Mouse (Mus musculus) skeletal muscle tissue, adult 2 months (tissue): ENCODE data around the gene Pnliprp1.
A peak's percentile ranks its signal among the peaks of the same experiment; 100 is the strongest.

Source experiments
- DNase-seq: peaks from one replicate; pipeline ENCODE4 v3.0.0-alpha.2; 2012; ENCODE audit warnings: low read depth, low spot score

The Pnliprp1 gene

DNA sequence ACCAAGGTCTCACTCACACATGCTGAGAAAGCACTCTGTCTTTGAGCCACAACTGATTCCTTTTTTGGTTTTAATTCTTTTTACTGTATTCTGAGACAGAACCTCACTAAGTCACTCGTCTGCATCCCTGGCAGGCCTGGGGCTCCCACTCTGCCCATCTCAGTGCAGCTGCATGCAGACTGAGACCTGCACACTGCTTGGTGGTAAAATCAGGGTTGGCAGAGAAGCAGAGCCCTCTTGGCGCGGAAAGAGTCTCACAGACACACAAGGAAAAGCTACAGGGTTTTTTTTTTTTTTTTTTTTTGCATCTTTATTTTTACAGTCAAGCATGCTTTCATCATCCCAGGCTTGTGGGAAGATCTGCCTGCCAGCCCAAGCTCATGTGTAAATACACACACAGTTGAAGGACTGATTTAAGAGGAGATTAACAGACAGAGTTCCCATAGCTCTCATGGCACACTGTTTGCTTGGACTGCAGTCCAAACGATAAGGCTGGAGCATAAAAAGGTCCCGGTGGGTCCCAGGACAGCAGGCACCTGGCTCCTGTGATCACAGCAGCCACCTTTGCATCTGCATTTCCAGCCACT lies at the start of gene Pnliprp1:
TSS of gene Pnliprp1 (plus strand) at position 443 of the 587 bp plus-strand sequence.
- no peak for DNase-seq

DNA sequence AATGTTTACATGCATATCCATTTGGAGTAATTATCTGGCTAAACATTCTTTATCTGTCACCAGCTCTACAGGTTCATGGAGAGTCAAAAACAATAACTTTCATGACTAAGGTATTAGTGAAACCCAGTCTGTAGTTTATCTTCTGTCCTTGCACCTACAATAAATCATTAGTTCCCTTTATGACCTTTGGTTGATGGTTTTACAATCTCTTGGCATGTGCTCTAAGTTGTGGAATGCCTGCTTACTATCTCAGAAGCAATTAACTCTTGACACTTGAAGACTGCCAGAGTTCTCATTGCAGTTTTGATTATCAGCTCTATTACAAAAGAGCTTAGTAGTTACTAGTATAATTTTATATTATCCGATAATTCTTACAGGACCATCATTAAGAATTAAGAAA lies 39.8 kb upstream of the Pnliprp1 start:
- DNase-seq: no peak

DNA sequence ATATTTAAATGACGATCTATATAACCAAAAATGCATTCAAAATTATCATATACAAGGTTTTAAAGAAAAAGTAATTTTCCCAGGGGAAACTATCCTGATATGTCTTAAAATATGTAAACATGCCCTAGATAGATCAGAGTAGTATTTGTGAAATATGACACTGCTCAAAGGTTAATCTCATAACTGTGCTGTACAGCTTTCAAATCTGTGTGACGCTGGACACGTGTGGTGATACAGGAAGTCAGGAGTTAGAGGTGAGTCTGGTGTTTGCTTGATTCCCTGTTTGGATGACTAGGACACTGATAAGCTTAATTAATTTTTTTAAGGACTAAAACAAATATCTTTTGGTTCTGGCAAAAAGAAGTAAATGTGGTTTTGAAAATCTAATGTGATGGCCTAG lies 33.4 kb upstream of the Pnliprp1 start:
- no peak for DNase-seq

DNA sequence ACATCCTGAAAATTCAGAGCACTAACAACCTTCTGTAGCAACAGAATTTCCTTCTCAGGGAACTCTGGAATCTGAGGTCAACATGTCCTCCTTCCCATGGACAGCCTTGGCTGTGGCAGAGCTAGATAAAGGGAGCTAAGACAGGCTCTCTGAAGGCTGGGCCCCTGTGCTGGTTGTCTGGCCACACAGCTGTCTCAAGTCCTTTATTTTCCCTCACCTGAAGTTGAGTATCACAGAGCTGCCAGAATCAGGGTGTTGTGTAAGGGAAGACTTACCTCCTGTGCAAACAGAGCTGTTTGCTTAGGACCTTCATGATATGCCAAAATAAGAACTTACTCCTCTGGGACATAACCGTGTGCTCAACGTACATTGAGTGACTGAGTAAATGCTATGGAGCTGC lies 32.5 kb upstream of the Pnliprp1 start:
- no peak for DNase-seq

DNA sequence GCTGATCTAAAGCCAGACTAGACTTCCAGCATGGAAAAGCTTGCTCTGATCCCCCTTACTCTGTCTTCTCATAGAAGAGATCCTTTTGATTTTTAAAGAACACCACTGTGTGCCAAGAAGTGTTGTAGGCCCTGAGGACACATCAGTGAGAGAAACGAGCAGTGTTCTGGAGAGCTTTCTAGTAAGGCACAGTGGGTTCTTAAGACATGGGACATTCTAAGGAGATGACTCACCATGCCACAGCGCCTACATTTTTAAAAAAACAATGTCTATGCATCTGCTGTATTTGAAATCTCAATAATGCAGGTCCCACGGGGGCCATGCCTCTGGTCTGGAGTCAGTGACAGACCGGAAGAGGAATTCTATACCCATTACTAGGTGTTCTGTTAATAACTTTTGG lies 24.1 kb upstream of the Pnliprp1 start:
- DNase-seq: no peak

DNA sequence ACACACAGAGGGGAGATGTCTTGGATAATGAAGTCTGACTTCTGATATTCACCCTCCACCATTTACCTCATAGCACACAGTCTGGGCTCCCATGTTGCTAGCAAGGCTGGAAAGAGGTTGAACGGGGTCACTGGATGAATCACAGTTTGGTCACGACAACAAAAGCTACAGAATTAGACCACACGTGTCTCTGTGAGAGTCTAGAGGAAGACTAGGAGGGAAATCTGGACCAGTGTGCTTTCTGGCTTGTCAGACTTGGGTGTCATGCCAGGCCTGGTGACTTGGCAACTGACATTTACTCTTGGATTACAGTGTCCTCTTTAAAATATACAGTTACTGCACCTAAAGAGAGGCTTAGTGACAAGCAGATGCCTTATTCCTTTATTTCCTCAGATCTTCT lies 20.1 kb upstream of the Pnliprp1 start:
- DNase-seq: no peak

DNA sequence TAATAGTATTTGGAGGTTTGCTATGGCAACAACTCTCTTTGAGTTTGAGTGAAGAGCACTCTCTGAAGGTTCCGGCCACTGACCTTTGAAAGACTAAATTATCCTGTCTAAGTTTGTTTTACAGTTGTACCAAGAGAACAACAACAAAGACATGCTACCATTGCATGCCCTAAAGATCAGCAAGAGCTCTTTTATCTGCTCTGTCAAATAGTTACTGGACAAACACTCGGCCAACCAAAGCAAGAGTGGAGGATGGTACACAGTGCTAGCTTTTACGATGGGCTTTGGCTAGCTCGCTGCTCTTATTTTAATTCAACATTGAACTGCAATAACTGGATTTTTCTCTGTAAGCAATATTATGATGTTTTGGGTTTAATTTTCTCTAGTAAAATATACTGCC lies 10.8 kb upstream of the Pnliprp1 start:
- DNase-seq: no peak

DNA sequence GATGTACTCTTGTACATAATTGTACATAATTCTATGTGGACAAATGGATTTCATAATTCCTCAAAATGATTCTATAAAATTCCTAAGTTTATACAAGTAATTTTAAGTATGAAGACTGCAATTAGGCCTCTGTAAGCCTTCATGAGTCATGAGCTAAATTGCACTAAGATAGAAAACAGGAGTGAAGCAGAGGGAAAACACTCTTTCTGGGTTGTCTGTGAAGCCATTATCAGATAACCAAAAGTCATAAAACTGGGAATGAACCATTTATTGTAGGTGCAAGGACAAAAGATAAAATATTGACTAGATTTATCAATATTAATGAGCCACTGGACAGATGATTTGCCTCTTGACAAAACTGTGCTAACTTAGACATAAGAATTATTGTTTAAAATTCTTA lies 8.2 kb upstream of the Pnliprp1 start:
- DNase-seq: no peak

DNA sequence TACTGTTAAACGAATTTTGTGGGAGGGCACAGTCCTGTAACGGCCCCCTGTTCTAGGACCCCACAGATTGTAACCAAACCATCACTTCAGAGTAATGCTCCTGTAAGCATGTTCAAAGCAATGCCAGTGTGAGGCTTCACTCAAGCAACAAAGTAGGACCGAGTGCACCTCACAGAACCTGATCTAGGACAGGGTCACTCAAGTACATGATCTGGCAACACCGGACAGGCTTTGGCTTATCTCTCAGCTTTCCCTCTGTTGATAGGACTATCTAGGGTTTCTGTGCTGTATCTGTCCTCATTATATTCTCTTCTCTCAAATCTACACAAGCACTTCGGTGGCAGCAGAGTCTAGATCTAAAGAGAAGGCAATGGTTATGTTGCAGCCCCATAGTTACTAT lies 2.1 kb upstream of the Pnliprp1 start:
- no peak for DNase-seq

DNA sequence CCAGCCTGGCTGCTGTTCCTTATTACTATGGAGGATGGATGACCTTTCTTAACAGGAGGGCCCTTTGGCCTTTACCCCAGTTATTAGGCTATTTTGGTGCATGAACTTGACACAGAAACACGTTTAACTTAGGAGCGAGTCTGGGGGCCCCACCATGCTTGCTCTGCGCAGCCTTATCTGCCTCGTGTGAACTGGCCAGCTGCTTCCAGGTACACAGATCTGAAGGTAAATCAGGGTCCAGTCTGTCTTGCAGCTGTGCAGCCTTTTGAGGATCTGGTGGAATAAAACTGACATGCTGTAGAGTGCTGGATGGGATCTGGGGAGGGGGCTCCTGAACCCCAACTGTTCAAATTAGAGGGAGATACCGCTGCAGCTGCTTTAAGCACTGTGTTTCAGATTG lies 931 bp upstream of the Pnliprp1 start:
- no peak for DNase-seq

DNA sequence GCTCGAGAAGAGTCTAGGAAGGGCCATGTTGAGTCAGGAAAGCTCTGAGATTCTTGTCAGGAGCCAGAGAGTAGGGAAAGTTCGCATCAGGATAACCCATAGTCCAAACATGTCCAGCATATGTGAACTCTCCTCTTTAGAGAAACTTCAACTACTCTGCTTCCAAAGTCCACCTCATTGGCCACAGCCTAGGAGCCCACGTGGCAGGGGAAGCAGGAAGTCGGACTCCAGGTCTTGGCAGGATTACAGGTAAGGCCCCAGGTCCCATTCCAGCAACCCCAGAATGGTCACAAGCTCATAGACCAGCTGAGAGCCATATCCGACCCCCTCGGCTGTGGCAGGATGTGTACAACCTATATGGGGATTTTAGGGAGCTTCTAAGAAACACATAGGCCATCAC lies 4.5 kb downstream of the Pnliprp1 start:
- no peak for DNase-seq

DNA sequence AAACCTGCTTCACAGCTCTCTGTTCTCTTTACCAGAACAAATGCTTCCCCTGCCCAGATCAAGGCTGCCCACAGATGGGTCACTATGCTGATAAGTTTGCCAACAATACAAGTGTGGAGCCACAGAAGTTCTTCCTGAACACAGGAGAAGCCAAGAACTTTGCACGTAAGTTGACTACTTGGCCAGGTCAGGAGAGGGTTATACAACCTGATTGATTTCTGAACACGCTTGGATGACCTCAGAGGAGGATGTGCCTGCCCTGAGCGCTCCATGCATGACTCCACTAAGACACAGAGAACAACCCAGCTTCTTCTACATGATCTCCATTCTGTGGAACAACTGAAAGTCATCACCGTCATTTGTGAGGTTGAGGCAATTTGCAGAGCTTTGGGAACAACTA lies 9.4 kb downstream of the Pnliprp1 start:
- no peak for DNase-seq

DNA sequence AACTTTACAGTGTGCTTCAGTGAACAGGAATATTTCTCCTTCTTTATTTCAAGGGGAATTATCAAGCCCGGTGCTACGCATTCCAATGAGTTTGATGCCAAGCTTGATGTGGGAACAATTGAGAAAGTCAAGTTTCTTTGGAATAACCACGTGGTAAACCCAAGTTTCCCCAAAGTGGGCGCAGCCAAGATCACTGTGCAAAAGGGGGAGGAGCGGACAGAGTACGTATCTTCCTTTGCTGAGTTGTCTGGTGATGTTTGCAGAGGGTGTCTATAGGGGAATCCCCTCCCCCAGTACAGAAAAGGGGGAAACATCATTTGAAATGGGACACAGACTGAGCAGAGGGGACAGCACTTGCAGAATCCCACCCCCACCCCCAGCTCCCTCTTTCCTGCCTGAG lies 12.3 kb downstream of the Pnliprp1 start:
- no peak for DNase-seq

DNA sequence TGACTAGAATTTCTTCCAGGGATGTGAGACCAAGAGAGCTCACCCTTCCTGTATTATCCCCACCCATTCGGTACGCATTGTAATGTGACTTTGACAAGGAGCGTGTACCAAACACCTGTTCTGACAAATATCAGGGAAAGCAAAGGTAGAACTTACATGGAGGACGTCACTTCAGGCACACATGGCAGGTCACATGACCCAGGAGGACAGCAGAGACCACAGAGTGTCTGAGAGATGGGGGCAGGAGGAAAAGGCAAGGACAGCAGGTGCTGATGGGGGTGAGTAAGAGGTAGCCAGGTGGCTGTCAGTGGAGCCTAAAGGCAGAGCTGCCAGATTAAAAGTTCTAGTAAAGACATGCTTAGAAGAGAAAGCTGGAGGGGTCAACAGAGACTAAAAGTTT lies 14.0 kb downstream of the Pnliprp1 start:
- DNase-seq: no peak

DNA sequence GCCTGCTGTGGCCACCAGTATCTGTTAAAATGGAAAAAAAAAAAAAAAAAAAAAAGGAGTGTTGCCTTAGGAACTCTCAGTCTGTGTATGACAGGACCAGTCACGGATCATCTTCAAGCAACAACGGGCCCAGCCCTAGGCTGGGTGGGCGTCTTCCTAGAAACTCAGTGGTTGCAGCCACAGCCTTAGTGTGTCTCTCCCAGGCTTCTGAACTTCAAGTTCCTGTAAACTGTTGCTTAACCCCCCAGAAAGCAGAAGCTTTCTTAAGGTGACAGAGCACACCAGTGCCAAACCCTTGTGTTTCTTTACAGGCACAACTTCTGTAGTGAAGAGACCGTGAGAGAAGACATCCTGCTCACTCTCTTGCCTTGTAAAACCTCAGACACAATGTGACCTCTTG lies 15.0 kb downstream of the Pnliprp1 start:
- no peak for DNase-seq

DNA sequence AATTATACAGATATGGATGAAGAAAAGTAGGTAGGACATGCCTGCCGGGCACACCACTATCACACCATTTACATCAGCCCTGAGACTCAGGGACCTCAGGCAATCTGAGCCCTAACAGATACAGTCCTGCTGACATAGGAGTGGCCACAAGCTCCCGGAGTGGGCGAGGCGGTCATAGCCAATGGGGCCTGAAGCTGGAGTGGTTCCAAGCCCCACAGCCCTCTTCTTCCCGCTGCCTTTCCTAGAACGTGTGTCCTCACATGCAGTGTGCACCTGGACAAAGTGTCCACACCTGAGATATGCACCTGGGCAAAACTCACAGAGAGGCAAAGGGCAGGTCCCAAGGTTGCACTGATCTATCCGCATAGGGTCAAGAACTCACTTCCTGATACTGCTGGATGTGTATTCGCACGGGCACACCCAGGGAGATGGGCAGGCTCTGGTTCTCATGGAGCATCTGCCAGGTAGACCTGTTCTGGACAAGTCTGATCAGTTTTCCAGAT lies 18.9 kb downstream of the Pnliprp1 start:
- no peak for DNase-seq

DNA sequence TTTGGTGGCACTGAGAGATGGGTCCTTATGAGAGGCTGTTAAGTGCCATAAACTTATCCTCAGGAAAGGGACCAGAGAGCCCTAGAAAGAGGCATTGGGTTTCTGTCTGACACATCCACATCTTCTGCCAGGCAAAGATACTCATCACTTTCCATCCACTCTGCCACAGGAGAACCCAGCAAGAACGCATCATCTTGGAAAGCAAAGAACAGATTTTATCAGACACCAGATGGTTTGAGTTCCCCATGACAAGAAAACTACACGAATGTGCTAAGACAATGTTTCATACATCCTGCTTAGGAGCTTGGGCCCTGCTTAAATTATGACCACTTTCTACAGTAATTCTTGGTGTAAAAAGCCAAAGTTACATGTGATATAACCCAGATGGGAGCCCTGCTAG lies 22.1 kb downstream of the Pnliprp1 start:
- DNase-seq: no peak

DNA sequence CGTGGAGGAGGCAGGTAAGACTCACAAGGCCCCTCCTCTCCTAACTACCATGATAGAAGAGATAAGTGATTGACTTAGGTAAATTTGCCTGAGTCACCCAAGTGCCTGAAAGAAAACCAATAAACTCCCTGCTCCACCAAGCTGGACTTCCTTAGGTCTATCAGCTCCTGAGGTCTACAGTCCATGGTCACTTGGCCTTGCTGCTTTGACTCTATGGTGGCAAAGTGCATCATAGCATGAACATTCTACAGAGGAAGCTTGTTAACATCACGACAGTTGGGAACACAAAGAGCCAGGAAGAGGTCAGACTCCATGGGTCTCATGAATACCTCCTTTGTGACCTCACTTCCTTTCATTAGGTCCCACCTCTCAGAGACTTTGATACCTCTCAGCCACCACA lies 22.8 kb downstream of the Pnliprp1 start:
- DNase-seq: no peak

DNA sequence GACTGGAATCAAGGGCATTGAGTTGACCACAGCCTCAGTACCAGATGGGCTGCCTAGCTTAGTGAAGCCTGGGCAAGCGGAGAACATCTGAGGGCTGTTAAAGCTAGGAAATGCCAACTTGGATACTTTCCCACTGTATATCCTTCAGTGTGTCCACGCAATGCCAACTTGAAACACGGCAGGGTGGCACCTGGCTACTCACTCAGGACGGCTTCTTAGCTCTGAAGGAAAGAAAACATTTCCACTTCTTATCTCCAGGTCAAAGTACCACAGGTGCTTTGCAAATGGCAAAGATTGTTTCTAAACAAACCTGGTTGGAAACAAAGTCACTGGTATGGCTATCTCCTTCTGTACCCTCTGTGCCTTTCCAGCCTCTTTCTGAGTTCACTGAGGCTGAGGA lies 30.2 kb downstream of the Pnliprp1 start:
- DNase-seq: no peak

DNA sequence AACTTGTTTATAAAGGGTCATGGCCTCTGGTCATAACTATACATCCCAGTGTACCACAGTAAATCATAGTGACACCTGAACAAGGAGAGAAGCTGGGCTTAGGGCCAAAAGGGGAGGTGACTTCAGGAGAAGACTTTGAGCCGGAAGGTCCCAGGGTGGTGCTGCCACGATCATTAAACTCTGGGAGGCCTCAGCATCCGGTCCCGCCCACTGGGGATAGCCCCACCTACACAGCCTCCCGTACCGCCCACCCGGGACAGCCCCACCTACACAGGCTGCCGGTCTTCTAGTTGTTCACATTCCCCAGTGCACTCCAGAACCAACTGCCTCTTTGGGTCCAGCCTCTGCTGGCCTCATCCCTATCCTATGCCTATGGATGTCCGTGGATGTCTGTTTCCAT lies 30.7 kb downstream of the Pnliprp1 start, which contains the start of gene Pnliprp2:
TSS of gene Pnliprp2 (plus strand) at position 297 of the 400 bp plus-strand sequence.
- no peak for DNase-seq

DNA sequence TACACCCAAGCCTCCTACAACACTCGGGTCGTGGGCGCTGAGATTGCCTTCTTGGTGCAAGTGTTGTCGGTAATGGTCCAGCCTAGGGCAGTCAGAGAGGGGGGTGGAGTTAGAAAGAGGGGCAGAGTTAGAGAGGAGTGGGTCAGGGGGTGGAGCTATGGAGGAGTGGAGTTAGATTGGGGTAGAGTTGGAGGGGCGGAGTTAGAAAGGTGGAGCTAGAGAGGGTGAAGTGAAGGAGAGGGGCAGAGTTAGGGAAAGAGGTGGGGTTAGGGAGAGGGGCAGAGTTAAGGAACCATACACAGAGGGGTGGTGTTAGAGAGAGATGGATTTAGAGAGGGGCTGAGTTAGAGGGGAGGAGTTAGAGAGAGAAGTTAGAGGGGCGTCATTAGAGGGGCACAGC lies 33.6 kb downstream of the Pnliprp1 start:
- no peak for DNase-seq

DNA sequence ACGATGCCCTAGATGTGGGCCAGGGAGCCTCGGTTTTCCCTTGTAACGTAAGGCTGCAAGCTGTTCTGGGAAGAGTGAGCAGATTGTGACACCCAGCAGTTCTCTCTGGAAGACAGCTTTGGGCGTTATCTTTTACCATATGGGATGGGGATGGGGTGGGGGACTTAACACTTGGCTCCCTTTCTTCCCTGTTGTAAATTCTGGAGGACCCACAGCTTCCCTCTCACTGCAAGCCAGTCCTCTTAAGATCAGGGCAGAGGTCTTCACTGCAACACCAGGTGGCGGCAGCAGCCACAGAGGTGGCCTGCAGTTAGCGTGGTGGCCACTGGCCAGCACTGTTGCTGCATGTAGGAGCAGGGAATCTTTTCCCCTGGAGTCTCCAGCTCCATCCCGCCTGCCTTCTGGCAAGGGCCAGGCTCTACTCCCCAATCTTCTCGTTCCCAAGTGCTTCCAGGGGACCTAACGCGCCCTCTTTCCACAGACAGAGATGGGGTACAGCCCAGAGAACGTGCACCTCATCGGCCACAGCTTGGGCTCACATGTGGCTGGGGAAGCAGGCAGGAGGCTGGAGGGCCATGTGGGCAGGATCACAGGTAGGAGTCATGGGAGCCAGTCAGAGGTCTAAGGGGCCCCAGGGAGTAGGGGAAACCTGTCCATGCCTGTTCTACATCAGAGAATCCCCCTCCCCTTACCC lies 34.3 kb downstream of the Pnliprp1 start:
- DNase-seq: peak; percentile 13

DNA sequence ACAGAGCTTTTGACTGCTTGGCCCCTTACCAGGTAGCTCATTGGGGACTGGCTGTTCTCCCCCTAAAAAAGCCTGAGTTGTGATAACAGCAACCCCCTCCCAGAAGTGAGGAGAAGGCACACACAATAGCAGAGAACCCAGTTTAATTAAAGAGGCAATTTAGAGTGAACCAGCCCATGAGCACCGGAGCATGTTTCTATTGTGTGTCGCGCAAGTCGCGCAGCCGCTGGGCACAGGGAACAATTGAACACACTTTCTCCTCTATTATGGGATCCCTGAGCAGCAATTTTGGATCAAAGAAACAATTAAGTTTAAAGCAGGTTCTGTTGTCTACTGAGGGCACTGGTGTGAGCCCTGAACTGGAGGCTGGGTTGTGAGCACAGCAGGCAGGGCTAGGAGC lies 38.6 kb downstream of the Pnliprp1 start:
- DNase-seq: no peak

DNA sequence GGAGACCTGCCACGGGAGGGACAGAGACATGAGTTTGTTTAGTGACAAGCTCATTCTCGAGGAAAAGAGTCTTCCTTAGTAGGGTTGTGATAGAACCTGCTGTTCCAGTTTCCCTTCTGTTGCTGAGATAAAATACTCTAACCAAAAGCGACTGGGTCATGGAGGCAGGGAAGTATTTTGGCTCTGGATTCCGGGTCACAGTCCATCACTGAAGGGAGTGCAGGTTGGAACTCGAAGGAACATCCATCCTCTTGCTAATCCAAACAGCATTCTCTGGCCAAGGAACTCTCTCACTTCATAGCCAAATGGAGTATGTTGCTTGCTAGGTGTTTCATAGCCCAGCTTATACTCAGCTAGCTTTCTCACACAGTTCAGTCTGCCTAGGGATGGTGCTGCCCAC lies 47.8 kb downstream of the Pnliprp1 start:
- no peak for DNase-seq
